Mouse (Mus musculus) lung, postnatal 36 days (tissue): ENCODE measurements around the gene B630019K06Rik.
"Not testable (repeated sequence)": the region's sequence is repeated elsewhere in the genome, so short reads cannot be mapped to it uniquely, and the experiment has no call there.

Experiments used
- DNase-seq: peaks from one replicate; pipeline ENCODE4 v3.0.0; 2022; ENCODE audit warnings: mixed read lengths

The B630019K06Rik gene

DNA sequence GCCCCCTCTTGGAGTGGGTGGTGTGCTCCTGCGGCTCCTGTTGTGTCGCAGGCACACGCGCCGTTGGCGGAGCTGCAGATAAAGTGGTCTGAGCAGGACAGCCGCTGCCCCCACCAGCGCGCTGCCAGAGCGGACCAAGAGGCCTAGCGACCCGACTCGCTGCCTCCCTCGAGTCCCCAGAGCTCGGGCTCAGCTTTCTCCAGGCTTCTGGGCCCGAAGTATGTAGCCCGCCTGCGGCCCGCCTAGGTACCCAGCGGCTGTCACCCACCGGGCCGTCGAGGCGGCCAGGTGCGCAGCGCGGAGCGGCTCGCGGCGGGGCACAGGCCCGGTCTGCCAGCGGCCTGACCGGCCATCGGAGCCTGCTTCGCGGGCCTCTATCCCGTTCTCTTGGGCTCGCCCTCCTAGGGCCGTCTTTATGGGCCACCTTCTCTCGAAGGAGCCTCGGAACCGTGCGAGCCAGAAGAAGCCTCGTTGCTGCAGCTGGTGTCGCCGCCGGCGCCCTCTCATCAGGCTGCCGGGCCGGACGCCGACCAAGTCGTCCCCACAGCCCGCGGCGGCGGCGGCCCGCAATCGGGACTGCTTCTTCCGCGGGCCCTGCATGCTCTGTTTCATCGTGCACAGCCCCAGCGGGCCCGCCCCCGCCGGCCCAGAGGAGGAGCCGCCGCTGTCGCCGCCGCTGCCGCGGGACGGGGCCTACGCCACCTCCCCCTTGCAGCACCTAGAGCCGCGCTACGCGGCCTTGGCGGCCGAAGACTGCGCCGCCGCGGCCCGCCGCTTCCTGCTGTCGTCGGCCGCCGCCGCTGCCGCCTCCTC is at the start of gene B630019K06Rik:
TSS of gene B630019K06Rik (plus strand) at position 40 of the 813 bp plus-strand sequence.
- peak; percentile 69 for DNase-seq

GRCm38 (mm10) chrX:8843694-8844093 is 48.5 kb upstream of the B630019K06Rik start, which contains the start of gene Gm6592:
TSS of gene Gm6592 (plus strand) at chrX:8843994.
- no peak for DNase-seq

GRCm38 (mm10) chrX:8852486-8852885 is 39.7 kb upstream of the B630019K06Rik start:
- DNase-seq: no peak

DNA sequence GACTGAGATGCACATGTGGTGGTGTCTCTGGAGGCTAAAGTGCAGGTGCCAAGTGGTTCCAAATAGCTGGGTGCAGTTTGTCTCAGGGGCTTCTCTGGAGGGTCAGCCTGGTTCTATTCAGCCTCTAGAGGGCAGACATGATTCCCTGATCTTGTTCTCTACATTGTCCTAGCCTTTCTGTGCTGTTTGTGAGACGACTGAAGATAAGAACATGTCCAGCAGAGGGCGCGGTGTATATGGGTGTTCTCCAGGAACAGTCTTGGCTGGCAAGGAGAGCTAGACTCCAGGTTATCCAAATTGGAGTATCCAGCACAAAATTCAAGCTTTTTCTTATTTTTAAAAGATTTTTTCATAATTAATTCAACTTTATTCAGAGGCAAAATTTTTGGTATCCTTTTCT is 27.9 kb upstream of the B630019K06Rik start:
- DNase-seq: peak; percentile 90

DNA sequence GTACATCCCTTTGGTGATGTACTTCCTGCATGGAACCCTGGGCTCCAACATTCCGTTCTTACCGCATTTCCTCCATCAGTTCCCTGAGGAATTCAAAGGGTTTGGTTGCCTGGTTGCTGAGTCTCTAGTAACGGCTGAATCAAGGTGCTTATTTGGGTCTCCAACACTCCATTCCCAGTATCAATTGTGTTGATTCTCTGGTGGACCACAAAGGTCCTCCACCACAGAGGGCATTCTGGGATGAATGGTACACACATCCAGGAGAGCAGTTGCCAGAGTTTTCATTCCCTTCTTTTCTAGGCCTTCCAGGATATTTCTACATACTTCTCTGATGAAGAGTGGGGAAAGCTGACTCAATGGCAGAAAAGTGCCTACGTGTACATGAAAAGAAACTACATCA is 18.2 kb upstream of the B630019K06Rik start, which contains the start of gene Gm5751:
TSS of gene Gm5751 (plus strand) at position 301 of the 400 bp plus-strand sequence.
- DNase-seq: not testable (repeated sequence)

DNA sequence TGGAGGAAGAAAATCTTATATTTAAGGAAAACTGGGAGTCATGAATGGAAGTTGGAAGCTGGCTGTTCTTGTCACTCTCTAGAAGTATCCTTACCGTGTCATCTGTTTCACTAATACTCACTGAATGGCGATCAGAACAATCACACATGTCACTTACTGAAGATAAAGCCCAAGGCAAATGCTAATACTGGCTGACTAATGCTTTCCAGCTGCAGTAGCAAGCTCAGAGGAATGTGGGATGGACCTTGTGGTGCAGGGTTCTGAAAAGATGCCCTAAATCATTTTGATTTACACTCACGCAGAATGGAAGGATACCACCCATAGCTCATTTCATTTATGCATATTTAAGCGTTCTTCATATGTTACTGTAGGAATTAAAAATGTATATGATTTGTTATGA is 7.8 kb upstream of the B630019K06Rik start:
- no peak for DNase-seq

DNA sequence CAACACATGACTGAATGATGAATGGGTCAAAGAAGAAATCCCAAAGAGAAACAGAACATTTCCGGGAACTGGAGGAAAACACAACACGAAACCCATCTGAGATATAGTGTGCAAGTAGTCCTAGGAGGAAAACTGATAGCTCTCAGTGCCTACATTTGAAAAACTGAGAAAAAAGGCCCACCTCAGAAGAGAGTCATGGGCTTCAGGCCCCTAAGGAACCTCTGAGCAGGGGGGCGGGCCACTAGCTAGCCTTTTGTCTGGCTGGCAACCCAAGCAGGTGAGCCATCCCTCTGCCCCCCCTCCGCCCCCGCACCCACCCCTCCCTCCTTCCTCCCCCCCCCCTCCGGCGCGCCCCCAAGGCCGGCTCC is 223 bp upstream of the B630019K06Rik start:
- DNase-seq: no peak

- DNase-seq: no peak
Observed at GRCm38 (mm10) chrX:8893182-8893651, 1.0 kb downstream of the B630019K06Rik start.

DNA sequence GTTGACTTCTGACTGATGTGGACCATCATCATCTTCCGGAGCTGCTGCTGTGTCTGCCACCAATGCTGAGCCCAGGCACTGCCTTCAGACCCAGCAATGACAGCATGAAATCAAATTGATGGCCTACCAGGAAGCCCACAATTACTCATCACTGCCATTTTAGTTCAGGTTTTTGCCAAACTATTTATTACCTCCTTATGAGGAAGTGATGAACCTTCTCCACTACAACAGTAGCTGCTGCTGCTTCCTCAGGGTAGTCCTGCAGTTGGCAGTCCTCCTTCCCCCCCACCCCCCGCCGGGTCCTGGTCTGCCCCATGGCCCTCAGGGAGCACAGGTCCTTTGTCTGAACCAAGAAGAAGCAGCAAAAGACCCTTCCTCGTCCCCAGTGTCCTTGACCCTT is 8.6 kb downstream of the B630019K06Rik start:
- DNase-seq: no peak

DNA sequence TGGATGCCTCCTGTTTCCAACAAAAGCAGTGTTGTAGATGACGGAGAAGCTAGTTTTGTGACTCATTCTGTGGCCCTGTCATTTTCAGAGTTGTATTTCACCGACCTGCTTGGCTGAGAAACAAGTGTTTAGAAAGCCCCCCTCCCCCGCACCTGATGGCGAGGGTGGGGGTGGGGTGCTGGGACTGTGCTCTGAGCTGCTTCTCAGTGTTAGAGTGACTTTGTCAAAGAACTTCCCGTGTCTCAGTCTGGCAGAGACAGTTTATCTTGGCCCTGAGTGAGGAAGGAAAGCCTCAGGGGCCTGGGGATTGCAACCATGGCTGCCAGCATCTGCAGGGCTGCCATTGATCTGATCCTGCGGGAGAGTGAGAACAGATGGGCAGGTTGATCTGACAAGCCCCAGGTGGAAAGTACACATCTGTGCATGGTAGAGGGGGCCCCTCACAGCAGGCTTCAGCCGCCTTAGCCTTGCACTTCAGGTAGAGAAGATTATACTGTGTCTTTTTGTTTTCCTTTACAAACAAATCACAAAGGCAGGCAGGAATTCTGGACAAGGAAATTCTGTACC is 9.8 kb downstream of the B630019K06Rik start:
- DNase-seq: no peak

DNA sequence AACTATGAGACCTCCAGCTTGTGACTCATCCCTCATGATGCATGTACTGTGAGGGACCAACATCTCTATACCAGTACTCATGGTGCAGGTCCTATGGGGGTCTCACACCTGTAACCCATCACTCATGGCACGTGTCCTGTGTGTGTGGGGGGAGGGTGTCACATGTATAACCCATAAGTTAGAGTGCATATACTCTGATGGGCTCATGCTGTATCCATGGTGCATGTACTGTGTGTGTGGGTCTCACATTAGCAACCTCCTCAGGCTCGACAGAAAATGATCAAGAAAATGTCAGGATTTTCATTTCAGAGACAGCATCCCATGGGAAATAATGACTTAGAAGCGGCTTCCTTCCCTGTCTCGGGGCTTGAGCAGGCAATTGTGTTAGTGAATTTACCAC is 28.9 kb downstream of the B630019K06Rik start:
- DNase-seq: no peak

DNA sequence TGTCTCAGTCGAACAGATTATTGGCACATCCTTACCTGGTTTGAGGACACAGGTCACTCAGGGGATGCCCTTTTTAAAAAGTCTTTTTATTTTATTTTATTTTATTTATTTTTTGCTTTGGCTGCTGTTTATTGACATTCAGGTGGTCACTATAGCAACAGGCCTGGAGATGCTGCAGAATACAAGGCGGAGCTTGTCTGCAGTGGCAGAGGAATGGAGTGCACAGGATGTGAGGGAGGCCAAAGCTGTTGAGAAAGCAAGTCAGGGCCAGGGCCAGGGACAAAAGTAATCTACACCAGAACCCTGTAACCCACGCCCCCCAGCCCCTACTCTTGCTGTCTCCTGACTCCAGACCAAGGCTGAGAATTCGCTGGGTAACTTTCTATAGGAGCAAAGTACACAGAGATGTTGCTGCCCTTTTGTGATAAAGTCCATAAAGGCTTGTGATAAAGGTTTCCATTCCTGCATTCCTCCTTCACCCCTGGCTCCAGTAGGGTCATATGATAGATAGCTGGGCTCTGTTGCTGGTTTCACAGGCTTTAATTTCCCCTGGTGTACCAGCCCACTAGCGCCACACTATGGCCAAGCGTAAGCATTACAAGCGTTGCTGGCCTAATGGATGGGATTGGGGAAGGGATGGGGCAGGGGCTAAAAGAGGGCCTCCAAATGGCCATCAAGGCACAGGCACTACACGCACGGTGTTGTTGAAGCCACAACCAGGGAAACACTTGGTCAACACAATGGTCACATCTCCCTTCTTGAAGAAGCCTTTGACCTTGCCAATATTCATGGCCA is 29.8 kb downstream of the B630019K06Rik start:
- DNase-seq: no peak

DNA sequence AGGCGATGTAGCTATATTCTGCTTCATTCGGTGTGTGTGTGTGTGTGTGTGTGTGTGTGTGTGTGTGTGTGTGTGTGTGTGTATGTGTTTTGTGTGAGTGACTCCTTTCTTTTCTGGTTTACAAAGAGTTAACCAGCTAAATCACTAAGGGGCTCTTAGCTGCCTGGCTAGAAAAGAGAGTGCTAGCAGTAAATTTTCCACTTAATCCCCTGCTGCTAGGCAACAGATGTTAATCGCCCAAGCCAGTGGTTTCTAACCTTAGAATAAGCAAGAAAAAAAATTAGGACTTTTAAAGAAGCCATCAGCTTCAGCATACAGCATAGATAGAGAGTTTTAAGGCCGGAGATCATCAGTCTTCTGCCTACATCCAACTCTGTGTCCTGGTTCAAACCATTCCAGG is 35.1 kb downstream of the B630019K06Rik start:
- DNase-seq: no peak

DNA sequence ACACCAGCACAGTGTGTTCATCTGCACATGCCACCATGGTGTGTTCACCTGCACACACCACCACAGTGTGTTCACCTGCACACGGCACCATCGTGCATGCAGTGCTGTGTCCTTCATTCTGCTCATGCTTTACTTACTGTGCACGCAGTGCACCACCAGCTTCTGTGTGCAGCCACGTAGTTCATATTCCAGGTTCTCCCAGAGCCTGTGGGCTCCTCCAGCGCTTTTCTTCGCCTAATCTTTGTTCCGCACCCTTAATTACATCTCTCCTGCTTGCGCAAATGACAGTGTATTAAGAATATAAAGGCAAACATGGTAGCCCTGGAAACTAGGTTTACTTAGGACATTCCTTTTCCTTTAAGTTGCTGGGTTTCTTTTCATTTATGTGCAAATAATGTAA is 51.9 kb downstream of the B630019K06Rik start:
- DNase-seq: no peak
